Mouse (Mus musculus) stomach, postnatal 0 days (tissue): ENCODE measurements around the gene Egfl6.

Experiments
- CTCF ChIP-seq: IDR thresholded peaks from 2 replicates; pipeline ENCODE4 v1.5.1; 2016; ENCODE audit warnings: antibody characterized with exemption, low read depth, mild to moderate bottlenecking, moderate library complexity
- EP300 ChIP-seq: optimal IDR thresholded peaks from 2 replicates; pipeline ENCODE3; 2016; ENCODE audit warnings: antibody characterized with exemption

GRCm38 (mm10) chrX:166511107-166511506 is 74.4 kb downstream of the Egfl6 start:
- TF ChIP-seq CTCF (no peak), EP300 (no peak)
